ENCODE assay signal across 29 mouse cellular contexts in genomic region chr17:47343121-47343520, GRCm38 (mm10). TPM values are rescaled to one million over a fixed set of nuclear protein-coding genes. Genes with fewer than 3 reads are reported as not detected.
DNase-seq lines count a peak whose midpoint lies in the region; ATAC-seq and TF ChIP-seq lines count a peak whose summit lies in the region.
"Had no signal": no experiment of that assay in that cellular context is flagged by ENCODE, and none has a peak within 500 bp of the region (broad histone marks: within the 10 kb centered on the region; RNA-seq: fewer than 3 reads in every experiment).

No protein-coding gene starts in this region.

- 89% methylated on average over 2 of the region's 2 CpGs for WGBS in hindbrain, postnatal 0 days
- 92% methylated on average over 2 of the region's 2 CpGs for WGBS in hindbrain, embryonic 14.5 days
- WGBS in liver, embryonic 14.5 days (ENCODE audit: insufficient replicate concordance): 55% methylated on average over 2 of the region's 2 CpGs
- 64% methylated on average over 2 of the region's 2 CpGs for WGBS in liver, embryonic 12.5 days (ENCODE audit: insufficient replicate concordance)

- H3K36me3 ChIP-seq in hindbrain, postnatal 0 days (ENCODE audit: insufficient read depth, low read length): peaks cover 61% of the 10 kb centered on the region
- H3K36me3 ChIP-seq in hindbrain, embryonic 14.5 days (replicated peaks; ENCODE audit: control insufficient read depth, insufficient read depth): peaks cover 94% of the 10 kb centered on the region
- no peaks in the 10 kb centered on the region for H3K36me3 ChIP-seq in liver, embryonic 14.5 days (replicated peaks; ENCODE audit: control insufficient read depth, insufficient read depth, low read depth)
- peaks cover 25% of the 10 kb centered on the region for H3K36me3 ChIP-seq in liver, embryonic 12.5 days
- H3K36me3 ChIP-seq in E14TG2a.4 (ENCODE audit: insufficient read depth, low read length): peaks cover 46% of the 10 kb centered on the region

- no peak overlapping the region for H3K27ac ChIP-seq in hindbrain, postnatal 0 days
- no peak overlapping the region for H3K27ac ChIP-seq in hindbrain, embryonic 14.5 days
- H3K27ac ChIP-seq in liver, embryonic 14.5 days: no peak overlapping the region
- H3K27ac ChIP-seq in liver, embryonic 12.5 days: no peak overlapping the region
- H3K27ac ChIP-seq: embryonic facial prominence, embryonic 10.5 days; embryonic facial prominence, embryonic 13.5 days; forebrain, embryonic 12.5 days; forebrain, embryonic 15.5 days; heart, embryonic 15.5 days; hindbrain, embryonic 15.5 days; intestine, embryonic 15.5 days had no signal

- TF ChIP-seq CTCF in hindbrain, postnatal 0 days (IDR thresholded peaks at IDR 0.05; ENCODE audit: low read depth): 0 out of 2 replicates have a peak, but pooled peaks have one; percentile 11
- 0 out of 2 replicates have a peak, but pooled peaks have one; percentile 16 for TF ChIP-seq CTCF in liver, embryonic 14.5 days (IDR thresholded peaks at IDR 0.05; ENCODE audit: low read depth)
- TF ChIP-seq CTCF in E14TG2a.4 (conservative IDR thresholded peaks at IDR 0.05; ENCODE audit: low read length): peak; percentile 29

- no peak for DNase-seq in hindbrain, postnatal 0 days (ENCODE audit: low spot score)
- no peak for DNase-seq in hindbrain, embryonic 14.5 days (ENCODE audit: low spot score)
- no peak for DNase-seq in liver, embryonic 14.5 days (ENCODE audit: low read depth in 3 of 3, low spot score in 3 of 3)
- DNase-seq in R1 (ENCODE audit: low read depth, low spot score): peak; percentile 71
- no peak for DNase-seq in gastrocnemius, adult 8-10 months (ENCODE audit: low spot score in 2 of 2)
- DNase-seq: adrenal gland, adult 8-10 months; adrenal gland, postnatal 25 days; B cell, adult 2 months; cerebellum, adult 11-12 months; cerebellum, adult 8-10 months; cerebellum, postnatal 10 days; cerebellum, postnatal 36 days; embryo, embryonic 11 days; gastrocnemius, postnatal 10 days; gastrocnemius, postnatal 36 days; heart, postnatal 10 days; heart, postnatal 4 days had no signal

- H3K4me1 ChIP-seq in hindbrain, postnatal 0 days (ENCODE audit: insufficient read depth, low read length): no peaks in the 10 kb centered on the region
- H3K4me1 ChIP-seq in hindbrain, embryonic 14.5 days (replicated peaks; ENCODE audit: control insufficient read depth, insufficient read depth, low read length): no peaks in the 10 kb centered on the region
- no peaks in the 10 kb centered on the region for H3K4me1 ChIP-seq in liver, embryonic 14.5 days (replicated peaks; ENCODE audit: control insufficient read depth in 2 of 2, insufficient read depth in 2 of 2, low read length in 1 of 2)
- H3K4me1 ChIP-seq in liver, embryonic 12.5 days: no peaks in the 10 kb centered on the region
- H3K4me1 ChIP-seq in E14TG2a.4 (replicated peaks; ENCODE audit: low read depth, low read length): peaks cover 12% of the 10 kb centered on the region
- H3K4me1 ChIP-seq: embryonic facial prominence, embryonic 10.5 days; embryonic facial prominence, embryonic 13.5 days; forebrain, embryonic 12.5 days; forebrain, embryonic 15.5 days; heart, embryonic 12.5 days; heart, embryonic 15.5 days; hindbrain, embryonic 15.5 days; intestine, embryonic 15.5 days had no signal

- no peak for TF ChIP-seq EP300 in liver, embryonic 14.5 days (IDR thresholded peaks at IDR 0.05; ENCODE audit: low read depth)

- no peak for ATAC-seq in hindbrain, postnatal 0 days
- no peak for ATAC-seq in hindbrain, embryonic 14.5 days (ENCODE audit: low FRiP score)
- ATAC-seq in liver, embryonic 14.5 days (ENCODE audit: insufficient read depth): no peak
- ATAC-seq in liver, embryonic 12.5 days: no peak
- ATAC-seq: forebrain, embryonic 15.5 days; intestine, embryonic 15.5 days had no signal

- no peak overlapping the region for H3K4me2 ChIP-seq in hindbrain, postnatal 0 days (ENCODE audit: low read depth, low read length)
- H3K4me2 ChIP-seq in hindbrain, embryonic 14.5 days (replicated peaks): no peak overlapping the region
- no peak overlapping the region for H3K4me2 ChIP-seq in liver, embryonic 14.5 days (ENCODE audit: low read depth)
- H3K4me2 ChIP-seq in liver, embryonic 12.5 days: no peak overlapping the region
- H3K4me2 ChIP-seq: embryonic facial prominence, embryonic 13.5 days; forebrain, embryonic 12.5 days; forebrain, embryonic 15.5 days; heart, embryonic 12.5 days; heart, embryonic 15.5 days; hindbrain, embryonic 15.5 days; intestine, embryonic 15.5 days had no signal

- H3K27me3 ChIP-seq in hindbrain, postnatal 0 days (ENCODE audit: insufficient read depth, low read length): no peaks in the 10 kb centered on the region
- H3K27me3 ChIP-seq in hindbrain, embryonic 14.5 days (ENCODE audit: control insufficient read depth, insufficient read depth, low read length): no peaks in the 10 kb centered on the region
- H3K27me3 ChIP-seq in liver, embryonic 14.5 days (ENCODE audit: control insufficient read depth, insufficient read depth, low read length): no peaks in the 10 kb centered on the region
- no peaks in the 10 kb centered on the region for H3K27me3 ChIP-seq in liver, embryonic 12.5 days (replicated peaks)
- H3K27me3 ChIP-seq in E14TG2a.4 (ENCODE audit: insufficient read depth, low read length): no peaks in the 10 kb centered on the region
- H3K27me3 ChIP-seq: CH12.LX; embryonic facial prominence, embryonic 13.5 days; forebrain, embryonic 15.5 days; heart, embryonic 12.5 days; heart, embryonic 15.5 days; hindbrain, embryonic 15.5 days; intestine, embryonic 15.5 days had no signal

- no peak overlapping the region for H3K9ac ChIP-seq in hindbrain, postnatal 0 days (replicated peaks; ENCODE audit: low read length)
- H3K9ac ChIP-seq in hindbrain, embryonic 14.5 days: no peak overlapping the region
- H3K9ac ChIP-seq in liver, embryonic 14.5 days (replicated peaks): no peak overlapping the region
- no peak overlapping the region for H3K9ac ChIP-seq in liver, embryonic 12.5 days
- H3K9ac ChIP-seq: embryonic facial prominence, embryonic 13.5 days; forebrain, embryonic 12.5 days; forebrain, embryonic 15.5 days; heart, embryonic 12.5 days; heart, embryonic 15.5 days; hindbrain, embryonic 15.5 days; intestine, embryonic 15.5 days had no signal

- H3K4me3 ChIP-seq in hindbrain, postnatal 0 days (ENCODE audit: low read length): no peak overlapping the region
- no peak overlapping the region for H3K4me3 ChIP-seq in hindbrain, embryonic 14.5 days (replicated peaks; ENCODE audit: low read length)
- no peak overlapping the region for H3K4me3 ChIP-seq in liver, embryonic 14.5 days (ENCODE audit: insufficient read depth in 1 of 2, low read depth in 2 of 2, low read length in 2 of 2)
- H3K4me3 ChIP-seq in liver, embryonic 12.5 days: no peak overlapping the region
- H3K4me3 ChIP-seq in E14TG2a.4 (replicated peaks; ENCODE audit: low read length): no peak overlapping the region
- H3K4me3 ChIP-seq: embryonic facial prominence, embryonic 10.5 days; embryonic facial prominence, embryonic 13.5 days; erythroblast, embryonic 14.5 days; forebrain, embryonic 12.5 days; forebrain, embryonic 15.5 days; heart, embryonic 12.5 days; heart, embryonic 15.5 days; hindbrain, embryonic 15.5 days; intestine, embryonic 15.5 days had no signal

- H3K9me3 ChIP-seq in hindbrain, postnatal 0 days (ENCODE audit: low read length): no peaks in the 10 kb centered on the region
- peaks cover 14% of the 10 kb centered on the region for H3K9me3 ChIP-seq in hindbrain, embryonic 14.5 days (ENCODE audit: control insufficient read depth, low read length)
- H3K9me3 ChIP-seq in liver, embryonic 14.5 days (ENCODE audit: control insufficient read depth, low read length): no peaks in the 10 kb centered on the region
- 0 out of 2 replicates have a peak, but pooled peaks cover 4% of the 10 kb centered on the region for H3K9me3 ChIP-seq in liver, embryonic 12.5 days (replicated peaks)
- peaks cover 9% of the 10 kb centered on the region for H3K9me3 ChIP-seq in E14TG2a.4 (ENCODE audit: low read length)
- H3K9me3 ChIP-seq: forebrain, embryonic 15.5 days; heart, embryonic 15.5 days; hindbrain, embryonic 15.5 days had no signal

RNA-seq across cellular contexts. Expression of gene Mrps10, which starts 25.6 kb away (rescaled TPM):
- 26.6 and 32.9 TPM in 2 replicates for total RNA-seq in hindbrain, postnatal 0 days (2014; rRNA removed)
- 76.9 and 84.9 TPM in 2 replicates for polyA plus RNA-seq in hindbrain, postnatal 0 days (2015; fragmentation: Nextera tagmentation; extraction: Ambion mirVana)
- polyA plus RNA-seq in hindbrain, embryonic 14.5 days (2014; fragmentation: Nextera tagmentation; extraction: Ambion mirVana): 61.7 and 72.3 TPM in 2 replicates
- 15.7 and 20.7 TPM in 2 replicates for polyA plus RNA-seq in liver, embryonic 14.5 days (2012; rRNA removed)
- 46.5 and 47.5 TPM in 2 replicates for polyA plus RNA-seq in liver, embryonic 14.5 days (2014; fragmentation: Nextera tagmentation; extraction: Ambion mirVana)
- polyA plus RNA-seq in liver, embryonic 12.5 days (2016; fragmentation: Nextera tagmentation; extraction: Ambion mirVana): 66.2 and 70.4 TPM in 2 replicates
- 10 to 100 TPM; 30.5 to 33.5 (median 32.1) TPM for total RNA-seq in gastrocnemius, adult 8-10 months (2022)

RNA-seq across cellular contexts. Expression of gene Guca1b, which starts 42.1 kb away (rescaled TPM):
- total RNA-seq in hindbrain, postnatal 0 days (2014; rRNA removed): not detected in 2 replicates
- 0.14 and 0.42 TPM in 2 replicates for polyA plus RNA-seq in hindbrain, postnatal 0 days (2015; fragmentation: Nextera tagmentation; extraction: Ambion mirVana)
- polyA plus RNA-seq in hindbrain, embryonic 14.5 days (2014; fragmentation: Nextera tagmentation; extraction: Ambion mirVana): 0.25 and 0.46 TPM in 2 replicates
- 0.41 and 0.44 TPM in 2 replicates for polyA plus RNA-seq in liver, embryonic 14.5 days (2012; rRNA removed)
- polyA plus RNA-seq in liver, embryonic 14.5 days (2014; fragmentation: Nextera tagmentation; extraction: Ambion mirVana): 0.14 and 0.18 TPM in 2 replicates
- polyA plus RNA-seq in liver, embryonic 12.5 days (2016; fragmentation: Nextera tagmentation; extraction: Ambion mirVana): 0.48 and 0.56 TPM in 2 replicates
- under 1 TPM in 3 of 4 experiments, not detected in 1; 0.16 to 0.36 (median 0.34) TPM for total RNA-seq in gastrocnemius, adult 8-10 months (2022)
- polyA plus RNA-seq: erythroblast, embryonic 14.5 days had no signal

RNA-seq across cellular contexts. Expression of gene Guca1a, which starts 57.3 kb away (rescaled TPM):
- 0.78 TPM in 1 of 2 replicates, not detected in the other for total RNA-seq in hindbrain, postnatal 0 days (2014; rRNA removed)
- 0.69 and 1.4 TPM in 2 replicates for polyA plus RNA-seq in hindbrain, postnatal 0 days (2015; fragmentation: Nextera tagmentation; extraction: Ambion mirVana)
- polyA plus RNA-seq in hindbrain, embryonic 14.5 days (2014; fragmentation: Nextera tagmentation; extraction: Ambion mirVana): 0.31 and 0.40 TPM in 2 replicates
- 0.63 and 0.69 TPM in 2 replicates for polyA plus RNA-seq in liver, embryonic 14.5 days (2012; rRNA removed)
- polyA plus RNA-seq in liver, embryonic 14.5 days (2014; fragmentation: Nextera tagmentation; extraction: Ambion mirVana): 1.0 and 1.1 TPM in 2 replicates
- polyA plus RNA-seq in liver, embryonic 12.5 days (2016; fragmentation: Nextera tagmentation; extraction: Ambion mirVana): 0.97 and 1.4 TPM in 2 replicates
- under 1 TPM in 1 of 4 experiments, not detected in 3; 0.35 TPM for total RNA-seq in gastrocnemius, adult 8-10 months (2022)
- total RNA-seq: gastrocnemius, postnatal 36 days had no signal
- polyA plus RNA-seq: erythroblast, embryonic 14.5 days had no signal
